Mouse (Mus musculus): ENCODE measurements around the gene Samd4. TPM values are rescaled to one million over a fixed set of nuclear protein-coding genes. Genes with fewer than 3 reads are reported as not detected.
A peak's percentile ranks its signal among the peaks of the same experiment; 100 is the strongest.

Gene Samd4
- 0.34 and 0.45 TPM in 2 replicates for polyA plus RNA-seq (2015; fragmentation: Nextera tagmentation; extraction: Ambion mirVana)

GRCm38 (mm10) chr14:46882431-46883067, at the start of gene Samd4:
Gene Samd4, plus strand, starts transcription at chr14:46882854.
- H3K4me3 ChIP-seq (ENCODE audit: low read depth, low read length) = peak within 1 kb of the TSS; percentile 51
- peak within 1 kb of the TSS; percentile 85 for H3K4me2 ChIP-seq (ENCODE audit: low read depth, low read length)
- H3K27me3 ChIP-seq (ENCODE audit: insufficient read depth, low read length) = peaks cover 49% of the 10 kb centered on the region
- H3K36me3 ChIP-seq (replicated peaks; ENCODE audit: insufficient read depth, low read length) = no peaks in the 10 kb centered on the region
- peak within 1 kb of the TSS; percentile 79 for H3K27ac ChIP-seq (ENCODE audit: low read depth)
- ATAC-seq = peak; percentile 87
- peak; percentile 83 for DNase-seq
- no peaks in the 10 kb centered on the region for H3K9me3 ChIP-seq (ENCODE audit: low read length)
- H3K9ac ChIP-seq (replicated peaks) = peak within 1 kb of the TSS; percentile 52
- peak; percentile 40; the same call in 1 of the 2 replicates for TF ChIP-seq CTCF (IDR thresholded peaks at IDR 0.05; ENCODE audit: low read depth)
- TF ChIP-seq EP300 (IDR thresholded peaks at IDR 0.05; ENCODE audit: low read depth) = no peak
- peaks cover 4% of the 10 kb centered on the region; the same call in 1 of the 2 replicates for H3K4me1 ChIP-seq (ENCODE audit: insufficient read depth)
- WGBS (ENCODE audit: insufficient replicate concordance) = 1% methylated on average over 43 of the region's 54 CpGs

- no peak overlapping the region for H3K9ac ChIP-seq (replicated peaks)
- H3K9me3 ChIP-seq (ENCODE audit: low read length) = no peaks in the 10 kb centered on the region
- WGBS (ENCODE audit: insufficient replicate concordance) = 70% methylated on average over 4 of the region's 4 CpGs
- H3K27me3 ChIP-seq (ENCODE audit: insufficient read depth, low read length) = no peaks in the 10 kb centered on the region
- no peak overlapping the region for H3K27ac ChIP-seq (ENCODE audit: low read depth)
- TF ChIP-seq EP300 (IDR thresholded peaks at IDR 0.05; ENCODE audit: low read depth) (no peak), CTCF (IDR thresholded peaks at IDR 0.05; ENCODE audit: low read depth) (no peak)
- no peak overlapping the region for H3K4me3 ChIP-seq (ENCODE audit: low read depth, low read length)
- DNase-seq = no peak
- H3K4me2 ChIP-seq (ENCODE audit: low read depth, low read length) = no peak overlapping the region
- peaks cover 24% of the 10 kb centered on the region; the same call in 1 of the 2 replicates for H3K36me3 ChIP-seq (replicated peaks; ENCODE audit: insufficient read depth, low read length)
- ATAC-seq = no peak
- 0 out of 2 replicates have a peak, but pooled peaks cover 2% of the 10 kb centered on the region for H3K4me1 ChIP-seq (ENCODE audit: insufficient read depth)
Observed at GRCm38 (mm10) chr14:46839326-46839725, 43.3 kb upstream of the Samd4 start.

- no peak overlapping the region for H3K27ac ChIP-seq (ENCODE audit: low read depth)
- ATAC-seq (no peak), DNase-seq (no peak)
- no peaks in the 10 kb centered on the region for H3K4me1 ChIP-seq (ENCODE audit: insufficient read depth)
- no peak overlapping the region for H3K4me3 ChIP-seq (ENCODE audit: low read depth, low read length)
- TF ChIP-seq EP300 (IDR thresholded peaks at IDR 0.05; ENCODE audit: low read depth) (no peak), CTCF (IDR thresholded peaks at IDR 0.05; ENCODE audit: low read depth) (no peak)
- 77% methylated on average over 11 of the region's 11 CpGs for WGBS (ENCODE audit: insufficient replicate concordance)
- no peaks in the 10 kb centered on the region for H3K9me3 ChIP-seq (ENCODE audit: low read length)
- H3K9ac ChIP-seq (replicated peaks) = no peak overlapping the region
- H3K36me3 ChIP-seq (replicated peaks; ENCODE audit: insufficient read depth, low read length) = peaks cover 36% of the 10 kb centered on the region
- no peaks in the 10 kb centered on the region for H3K27me3 ChIP-seq (ENCODE audit: insufficient read depth, low read length)
- no peak overlapping the region for H3K4me2 ChIP-seq (ENCODE audit: low read depth, low read length)
Observed at GRCm38 (mm10) chr14:46845706-46846105, 36.9 kb upstream of the Samd4 start.

- no peak overlapping the region for H3K9ac ChIP-seq (replicated peaks)
- no peak overlapping the region for H3K4me2 ChIP-seq (ENCODE audit: low read depth, low read length)
- H3K27me3 ChIP-seq (ENCODE audit: insufficient read depth, low read length) = no peaks in the 10 kb centered on the region
- no peaks in the 10 kb centered on the region for H3K9me3 ChIP-seq (ENCODE audit: low read length)
- H3K4me1 ChIP-seq (ENCODE audit: insufficient read depth) = no peaks in the 10 kb centered on the region
- TF ChIP-seq EP300 (IDR thresholded peaks at IDR 0.05; ENCODE audit: low read depth) = no peak
- no peak for TF ChIP-seq CTCF (IDR thresholded peaks at IDR 0.05; ENCODE audit: low read depth)
- peaks cover 20% of the 10 kb centered on the region for H3K36me3 ChIP-seq (replicated peaks; ENCODE audit: insufficient read depth, low read length)
- H3K27ac ChIP-seq (ENCODE audit: low read depth) = no peak overlapping the region
- no peak for DNase-seq
- no peak overlapping the region for H3K4me3 ChIP-seq (ENCODE audit: low read depth, low read length)
- ATAC-seq = no peak
- 83% methylated on average over 4 of the region's 4 CpGs for whole genome bisulfite sequencing (ENCODE audit: insufficient replicate concordance)
Observed at GRCm38 (mm10) chr14:46848063-46848590, 34.5 kb upstream of the Samd4 start.

GRCm38 (mm10) chr14:46848736-46849135, 33.9 kb upstream of the Samd4 start:
- no peak overlapping the region for H3K4me3 ChIP-seq (ENCODE audit: low read depth, low read length)
- TF ChIP-seq CTCF (IDR thresholded peaks at IDR 0.05; ENCODE audit: low read depth) (no peak), EP300 (IDR thresholded peaks at IDR 0.05; ENCODE audit: low read depth) (no peak)
- no peaks in the 10 kb centered on the region for H3K4me1 ChIP-seq (ENCODE audit: insufficient read depth)
- 79% methylated on average over 5 of the region's 5 CpGs for WGBS (ENCODE audit: insufficient replicate concordance)
- H3K27me3 ChIP-seq (ENCODE audit: insufficient read depth, low read length) = no peaks in the 10 kb centered on the region
- DNase-seq = no peak
- no peak overlapping the region for H3K9ac ChIP-seq (replicated peaks)
- no peak overlapping the region for H3K27ac ChIP-seq (ENCODE audit: low read depth)
- no peak for ATAC-seq
- H3K4me2 ChIP-seq (ENCODE audit: low read depth, low read length) = no peak overlapping the region
- H3K36me3 ChIP-seq (replicated peaks; ENCODE audit: insufficient read depth, low read length) = peaks cover 24% of the 10 kb centered on the region
- H3K9me3 ChIP-seq (ENCODE audit: low read length) = no peaks in the 10 kb centered on the region

GRCm38 (mm10) chr14:46849769-46850168, 32.9 kb upstream of the Samd4 start:
- H3K4me3 ChIP-seq (ENCODE audit: low read depth, low read length) = no peak overlapping the region
- no peak overlapping the region for H3K9ac ChIP-seq (replicated peaks)
- no peak overlapping the region for H3K27ac ChIP-seq (ENCODE audit: low read depth)
- 64% methylated on average over 1 of the region's 1 CpGs for WGBS (ENCODE audit: insufficient replicate concordance)
- H3K4me1 ChIP-seq (ENCODE audit: insufficient read depth) = no peaks in the 10 kb centered on the region
- ATAC-seq (no peak), DNase-seq (no peak)
- H3K27me3 ChIP-seq (ENCODE audit: insufficient read depth, low read length) = no peaks in the 10 kb centered on the region
- TF ChIP-seq CTCF (IDR thresholded peaks at IDR 0.05; ENCODE audit: low read depth) (no peak), EP300 (IDR thresholded peaks at IDR 0.05; ENCODE audit: low read depth) (no peak)
- H3K9me3 ChIP-seq (ENCODE audit: low read length) = no peaks in the 10 kb centered on the region
- peaks cover 26% of the 10 kb centered on the region for H3K36me3 ChIP-seq (replicated peaks; ENCODE audit: insufficient read depth, low read length)
- no peak overlapping the region for H3K4me2 ChIP-seq (ENCODE audit: low read depth, low read length)
